Mouse (Mus musculus) 416B (cell line): Measurements from ENCODE around the gene Adamts8.
A peak's percentile ranks its signal among the peaks of the same experiment; 100 is the strongest.

Experiments
- DNase-seq: peaks from one replicate; pipeline ENCODE4 v3.0.0; 2011; ENCODE audit warnings: low read depth

Gene Adamts8

DNA sequence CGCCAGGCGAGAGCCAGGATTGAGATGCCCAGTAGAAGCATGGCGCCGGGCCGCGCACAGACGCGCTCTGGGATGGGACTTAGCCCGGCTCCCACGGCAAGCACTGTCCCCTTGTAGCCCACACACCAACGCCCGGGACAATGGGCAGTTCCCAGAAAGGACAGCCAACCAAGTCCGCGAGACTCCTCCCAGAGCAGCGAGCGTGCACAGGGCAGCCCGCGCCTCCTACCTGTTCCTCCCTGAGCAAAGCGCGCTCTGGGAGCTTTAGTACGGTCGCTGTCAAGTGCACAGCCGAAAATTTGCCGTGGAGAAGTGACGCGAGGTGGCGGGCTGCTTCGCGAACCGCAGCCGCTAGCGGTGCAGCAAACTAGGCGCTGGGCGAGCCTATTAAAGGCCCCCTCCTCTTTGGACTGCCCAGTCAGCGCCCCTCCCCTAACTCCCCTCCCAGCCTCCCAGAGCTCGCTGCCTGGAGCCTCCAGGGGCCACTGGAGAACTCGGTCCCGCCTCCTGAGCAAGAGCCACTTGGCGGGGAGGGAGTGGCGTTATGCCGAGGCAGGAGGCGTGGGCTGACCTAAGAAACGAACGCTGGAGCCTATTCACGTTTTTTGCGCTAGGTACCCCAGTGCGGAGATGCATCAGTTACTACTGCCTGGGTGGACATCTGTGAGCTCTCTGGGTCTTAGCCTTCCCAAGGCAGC lies 20.0 kb upstream of the Adamts8 start, which contains the start of gene Adamts15:
Adamts15 (minus strand) TSS at position 256 of the 698 bp plus-strand sequence.
- DNase-seq: no peak

DNA sequence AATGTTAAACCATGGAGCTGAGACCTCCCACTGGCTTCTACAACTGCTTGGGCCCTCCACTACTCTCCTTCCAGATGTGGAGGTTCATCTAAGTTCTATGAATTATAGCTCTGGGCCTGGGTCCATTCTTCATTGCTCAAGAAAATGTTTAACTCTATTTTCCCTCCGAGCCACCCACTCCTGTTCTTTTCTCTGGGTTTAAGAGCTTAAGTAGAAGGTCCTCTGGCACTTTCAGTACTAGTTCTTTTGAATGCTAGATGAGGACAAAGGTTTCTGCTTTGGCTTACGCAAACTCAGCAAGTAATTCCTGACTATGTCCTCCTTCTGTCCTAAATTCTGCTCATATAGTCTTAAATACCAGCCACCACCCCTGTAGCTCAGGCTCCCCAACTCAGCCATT lies 13.6 kb upstream of the Adamts8 start:
- DNase-seq: no peak

DNA sequence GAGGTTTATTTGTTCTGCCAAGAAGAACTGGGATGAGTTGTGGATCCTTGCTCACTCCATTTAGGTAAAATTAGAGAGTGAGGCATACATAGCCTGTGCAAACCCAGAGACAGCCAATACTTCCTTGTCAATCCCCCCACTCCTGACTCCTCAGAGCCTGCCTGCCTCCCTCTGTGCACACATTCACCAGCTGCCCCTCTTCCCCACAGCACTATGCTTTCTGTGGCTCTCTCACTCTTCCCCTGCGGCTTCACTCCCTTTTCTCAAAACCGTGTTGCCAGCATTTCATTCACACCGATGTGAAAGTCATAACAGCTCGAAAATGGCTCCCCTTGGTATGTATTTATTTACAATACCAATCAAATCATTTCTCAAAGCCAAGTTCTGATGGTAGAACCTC lies 10.0 kb upstream of the Adamts8 start:
- DNase-seq: no peak

DNA sequence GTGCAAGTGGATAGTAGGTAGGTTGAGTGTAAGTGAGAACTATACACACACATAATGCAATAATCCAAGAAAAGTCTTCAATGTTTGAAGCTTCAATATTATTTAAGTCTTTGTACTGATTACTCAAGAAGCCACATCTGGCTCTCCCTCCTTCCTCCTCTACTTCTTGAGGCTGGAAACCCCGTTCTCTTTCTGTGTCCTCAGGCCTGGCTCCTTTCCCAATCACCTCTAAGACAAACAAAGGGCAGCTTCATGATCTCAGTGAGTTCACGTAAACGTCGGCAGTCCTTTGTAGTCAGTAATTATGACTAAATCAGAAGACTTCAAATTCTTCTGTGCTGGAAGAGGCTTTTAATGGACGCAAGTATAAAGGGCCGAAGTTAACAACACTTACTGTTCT lies 7.5 kb upstream of the Adamts8 start:
- DNase-seq: no peak

DNA sequence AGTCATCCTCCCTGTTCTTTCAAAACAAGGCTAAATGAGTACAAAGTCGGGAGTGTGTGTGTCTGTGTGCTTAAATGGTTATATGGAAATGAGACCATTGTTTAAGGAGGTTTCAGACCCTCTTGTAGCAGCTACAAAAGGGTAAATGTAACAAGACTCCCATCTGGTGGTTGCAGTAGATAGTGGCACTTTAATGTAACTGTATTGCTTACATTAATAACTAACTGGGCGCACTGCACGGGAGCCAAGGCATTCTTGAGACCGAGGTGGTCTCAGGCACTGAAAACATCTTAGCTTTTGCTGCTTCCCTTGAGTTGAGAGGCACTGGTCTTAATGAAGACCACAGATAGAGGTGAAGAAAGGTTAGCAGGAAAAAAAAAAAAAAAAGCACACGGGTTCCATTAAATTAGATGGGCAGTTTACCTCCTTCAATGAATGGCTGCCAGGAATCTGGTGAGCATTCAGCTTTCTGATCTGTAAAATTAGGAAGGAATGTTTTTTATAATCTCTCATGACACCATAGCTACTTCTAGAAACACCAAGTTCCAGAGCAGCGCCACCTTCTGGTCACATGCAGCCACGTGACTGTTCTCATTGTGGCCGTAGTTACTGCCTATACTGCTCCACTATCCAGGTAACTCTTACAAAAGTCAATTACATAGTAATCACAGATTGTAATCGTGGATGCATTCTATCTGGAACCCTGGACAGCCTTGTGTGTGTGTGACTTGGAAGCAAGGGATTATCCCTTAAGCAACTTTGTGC lies 5.5 kb upstream of the Adamts8 start:
- DNase-seq: peak; percentile 55

DNA sequence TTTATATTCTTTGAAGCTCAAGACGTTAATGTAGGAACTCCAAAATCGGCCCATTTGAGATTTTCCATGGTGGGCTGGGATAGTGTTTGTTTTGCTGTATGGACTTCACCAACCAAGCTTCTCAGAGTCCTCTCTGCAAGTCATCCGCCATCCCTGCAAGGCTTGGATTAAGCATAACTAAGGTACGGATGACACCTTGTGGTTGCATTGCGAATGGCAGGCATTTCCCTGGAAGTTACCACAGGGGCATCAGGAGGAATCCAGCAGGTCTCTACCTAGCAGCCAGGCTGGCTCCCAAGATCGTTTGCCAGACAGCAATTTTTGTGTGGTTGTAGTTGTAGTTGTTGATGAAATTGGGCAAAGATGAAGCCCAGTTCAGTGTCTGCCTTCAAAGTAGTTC lies 2.0 kb upstream of the Adamts8 start:
- DNase-seq: peak; percentile 71

DNA sequence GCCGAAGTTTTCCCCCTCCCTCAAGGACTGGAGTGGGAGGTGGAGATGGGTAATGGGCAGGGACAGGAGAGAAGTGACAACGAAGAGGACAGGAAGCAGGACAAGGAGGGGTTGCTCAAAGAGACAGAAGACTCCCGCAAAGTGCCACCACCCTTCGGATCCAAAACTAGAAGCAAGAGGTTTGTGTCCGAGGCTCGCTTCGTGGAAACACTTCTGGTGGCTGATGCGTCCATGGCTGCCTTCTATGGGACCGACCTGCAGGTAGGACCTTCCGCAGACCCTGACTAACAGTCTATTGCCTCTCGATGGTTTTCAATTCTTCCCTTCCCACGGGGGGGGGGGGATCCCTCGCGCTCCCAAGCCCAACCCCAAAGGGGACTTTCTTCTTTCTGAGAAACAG lies 979 bp downstream of the Adamts8 start:
- DNase-seq: no peak

DNA sequence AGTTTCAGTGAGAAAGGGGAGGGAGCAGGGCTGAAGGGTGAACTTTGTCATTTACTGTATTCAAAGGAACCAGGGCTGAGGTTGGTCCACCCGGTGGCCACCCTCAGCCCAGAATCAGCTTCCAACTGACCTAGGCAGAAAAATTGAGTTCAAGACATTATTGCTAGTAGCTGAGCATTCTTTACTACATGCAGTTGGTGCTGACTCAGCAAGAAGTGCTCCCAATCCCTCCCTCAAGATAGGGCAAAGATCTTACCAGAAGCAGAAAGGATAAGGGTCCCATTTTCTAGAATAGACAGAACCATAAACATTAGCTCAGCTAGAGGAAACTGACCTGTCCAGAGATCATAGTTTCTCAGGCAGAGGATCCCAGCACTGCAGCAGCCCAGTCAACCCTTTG lies 1.9 kb downstream of the Adamts8 start:
- DNase-seq: no peak

DNA sequence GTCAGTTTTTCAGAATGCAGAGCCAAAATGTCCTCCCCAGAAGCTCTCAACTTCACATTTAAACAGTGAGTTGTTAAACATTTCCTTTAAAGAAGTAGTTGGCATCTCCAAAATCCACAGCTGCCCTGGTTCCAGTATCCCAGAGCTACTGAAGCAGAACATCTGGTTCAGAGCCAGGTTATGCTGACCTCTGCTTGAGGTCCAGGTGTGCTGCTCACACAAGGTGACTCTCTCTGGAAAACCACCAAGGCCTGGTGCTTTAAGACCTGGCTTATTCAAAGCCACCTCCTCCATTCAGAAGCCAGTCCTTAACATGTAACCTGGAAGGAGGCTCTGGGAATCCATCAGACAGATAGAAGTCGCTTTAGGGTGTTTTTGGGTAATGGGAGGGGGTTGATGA lies 2.9 kb downstream of the Adamts8 start:
- DNase-seq: no peak

DNA sequence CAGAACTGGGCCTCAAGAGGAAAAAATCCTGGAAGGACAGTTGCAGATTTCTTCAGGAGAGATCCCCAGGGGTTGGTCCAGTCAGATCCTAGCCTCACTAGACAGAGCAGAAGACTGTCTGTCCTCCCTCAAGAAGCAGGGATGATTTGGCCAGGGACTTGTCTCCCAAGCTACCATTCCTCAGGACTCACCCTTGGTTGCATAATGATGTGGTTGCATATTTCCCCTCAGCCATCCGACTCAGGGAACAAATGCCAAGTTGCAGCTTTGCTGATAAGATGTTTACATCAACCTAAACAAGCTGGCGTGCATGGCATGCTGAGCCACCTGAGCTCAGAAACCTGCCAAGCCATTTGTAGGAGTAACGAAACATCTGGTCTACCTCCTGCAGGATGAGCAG lies 7.1 kb downstream of the Adamts8 start:
- no peak for DNase-seq

DNA sequence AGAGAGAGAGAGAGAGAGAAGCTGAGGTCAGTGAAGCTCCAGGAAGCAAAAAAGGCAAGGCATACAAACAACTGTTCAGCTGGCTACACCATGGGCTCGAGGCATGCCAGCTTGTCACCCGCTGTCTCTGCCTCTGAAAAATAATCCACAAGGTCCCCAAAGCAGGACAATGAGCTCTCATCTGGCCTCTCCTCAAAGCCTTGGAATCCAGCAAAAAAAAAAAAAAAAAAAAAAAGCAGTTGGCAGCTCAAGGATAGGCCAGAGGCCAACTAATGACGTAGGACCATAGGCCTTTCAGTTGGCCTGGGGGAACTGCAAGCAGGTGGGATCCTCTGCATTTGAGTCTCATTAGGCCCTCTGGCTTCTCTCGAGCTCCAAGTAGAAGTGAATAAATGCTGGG lies 7.6 kb downstream of the Adamts8 start:
- DNase-seq: no peak

DNA sequence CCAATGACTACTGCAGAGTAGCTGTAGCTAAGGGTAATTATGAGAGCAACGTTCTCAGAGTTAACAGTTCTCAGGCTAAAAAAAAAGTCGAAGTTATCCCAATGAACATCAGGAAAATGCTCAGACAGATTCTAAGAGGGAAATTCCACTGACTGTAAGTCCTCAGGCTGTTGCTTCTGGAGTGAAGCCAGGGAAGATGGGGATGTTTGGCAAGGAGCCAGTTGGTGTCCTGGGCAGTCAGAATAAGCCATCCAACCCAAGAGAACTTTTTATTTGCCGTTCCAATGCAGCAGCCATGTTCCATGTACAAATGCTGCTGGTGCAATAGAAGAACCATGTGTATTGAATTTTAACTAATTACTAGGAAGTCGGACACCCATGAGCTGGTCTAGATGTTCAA lies 8.2 kb downstream of the Adamts8 start:
- no peak for DNase-seq

DNA sequence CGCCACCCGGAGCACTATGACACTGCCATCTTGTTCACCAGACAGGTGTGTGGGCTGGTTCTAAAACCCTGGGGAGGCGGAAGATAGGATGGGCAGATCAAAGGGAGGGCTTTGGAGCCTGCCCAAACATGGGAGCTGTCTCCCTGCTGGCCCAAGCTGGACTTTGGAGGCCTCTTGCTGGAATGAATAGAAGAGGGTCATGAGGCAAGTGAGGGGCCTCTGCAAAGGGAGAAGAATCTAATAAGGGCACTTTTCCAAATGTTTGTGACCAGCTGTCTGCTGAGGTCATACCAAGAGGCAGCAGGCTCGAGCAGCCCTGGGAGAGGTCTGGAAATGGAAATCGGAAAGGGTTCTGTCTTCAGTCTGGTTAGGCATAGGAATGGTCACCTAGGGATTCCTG lies 9.1 kb downstream of the Adamts8 start:
- DNase-seq: no peak

DNA sequence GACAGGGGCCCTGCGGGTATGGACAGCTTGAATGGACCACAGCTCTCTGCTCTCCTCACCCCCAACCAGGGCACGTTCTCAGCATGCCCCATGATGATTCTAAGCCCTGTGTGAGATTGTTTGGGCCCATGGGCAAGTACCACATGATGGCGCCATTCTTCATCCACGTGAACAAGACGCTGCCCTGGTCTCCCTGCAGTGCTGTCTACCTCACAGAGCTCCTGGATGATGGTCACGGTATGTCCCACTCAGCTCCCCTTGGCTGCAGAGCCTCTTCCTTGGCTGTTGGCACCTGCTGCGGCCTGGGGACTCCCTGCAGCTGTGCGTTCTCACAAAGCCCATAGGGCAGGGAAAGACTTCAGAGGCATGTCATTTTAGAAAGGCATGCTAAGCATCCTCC lies 10.9 kb downstream of the Adamts8 start:
- peak; percentile 38 for DNase-seq

DNA sequence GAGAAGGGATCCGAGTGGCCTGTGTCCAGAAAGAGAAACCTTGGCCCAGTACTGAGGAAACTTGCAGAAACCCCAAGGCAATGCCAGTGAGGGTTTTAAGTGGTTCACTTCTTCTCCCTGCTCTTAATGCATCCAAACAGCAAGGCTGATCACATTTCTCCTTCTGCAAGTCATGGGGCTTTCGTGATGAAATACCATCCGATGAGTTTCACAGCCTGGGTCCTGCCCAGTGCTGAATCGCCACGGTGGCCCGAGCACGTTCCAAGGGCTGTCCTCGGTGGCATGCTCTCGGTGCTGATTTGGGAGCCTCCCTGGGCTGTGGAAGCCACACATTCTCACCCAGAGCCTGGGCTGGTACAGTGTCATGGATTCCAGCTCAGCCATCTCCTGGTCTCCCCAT lies 12.9 kb downstream of the Adamts8 start:
- DNase-seq: no peak

DNA sequence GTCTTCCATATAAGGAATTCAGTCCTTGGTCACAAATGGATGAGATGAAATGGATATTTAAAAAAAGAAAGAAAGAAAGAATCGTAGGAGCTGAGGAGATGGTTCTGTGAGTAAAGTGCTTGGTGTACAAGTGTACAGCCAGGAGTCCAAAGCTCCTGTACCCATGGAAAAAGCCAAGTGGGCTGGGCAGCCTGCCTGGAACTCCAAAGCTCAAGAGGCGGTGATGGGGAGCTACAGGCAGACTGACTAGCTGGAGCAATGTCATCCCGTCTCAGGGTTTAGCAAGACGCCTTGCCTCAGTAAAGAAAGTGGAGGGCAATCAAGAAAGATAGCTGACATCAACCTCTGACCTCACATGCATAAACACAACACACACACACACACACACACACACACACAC lies 21.4 kb downstream of the Adamts8 start:
- no peak for DNase-seq

DNA sequence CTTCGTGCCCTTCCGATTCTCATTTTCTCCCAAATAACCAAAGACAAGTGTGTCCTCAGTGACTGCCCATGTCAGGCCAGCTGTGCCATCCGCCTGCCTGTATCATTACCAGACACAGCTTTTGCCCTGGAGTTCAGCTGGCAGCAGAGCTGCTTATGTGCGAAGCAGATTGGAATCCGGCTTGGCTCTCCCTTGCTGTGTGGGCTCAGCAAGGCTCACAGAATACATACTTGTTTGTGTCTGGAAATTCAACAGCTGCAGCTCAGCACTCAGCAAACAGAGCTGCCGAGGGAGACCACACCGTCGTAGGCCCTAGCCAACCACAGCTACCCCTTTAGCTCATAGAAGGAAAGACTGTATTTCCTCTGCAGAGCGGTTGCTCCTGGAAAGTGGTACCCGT lies 22.3 kb downstream of the Adamts8 start:
- DNase-seq: no peak

DNA sequence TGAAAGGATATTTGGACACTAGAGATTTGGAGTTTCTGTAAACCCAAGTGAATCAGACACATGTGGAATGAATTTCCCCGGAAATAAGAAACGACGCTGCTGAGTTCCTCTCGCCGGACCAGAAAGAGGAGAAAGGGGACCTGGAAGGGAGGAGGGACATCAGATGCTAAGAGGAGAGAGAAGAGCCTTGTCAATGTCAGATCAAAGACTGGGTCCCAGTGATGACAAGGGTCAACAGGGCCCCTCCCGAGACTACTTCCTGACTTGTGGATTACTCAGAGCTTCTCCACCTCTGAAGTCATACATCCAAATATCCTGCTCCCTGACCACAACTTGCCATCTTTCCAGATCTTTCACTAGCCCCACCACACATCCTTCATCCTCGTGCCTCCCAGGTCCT lies 24.5 kb downstream of the Adamts8 start:
- no peak for DNase-seq

DNA sequence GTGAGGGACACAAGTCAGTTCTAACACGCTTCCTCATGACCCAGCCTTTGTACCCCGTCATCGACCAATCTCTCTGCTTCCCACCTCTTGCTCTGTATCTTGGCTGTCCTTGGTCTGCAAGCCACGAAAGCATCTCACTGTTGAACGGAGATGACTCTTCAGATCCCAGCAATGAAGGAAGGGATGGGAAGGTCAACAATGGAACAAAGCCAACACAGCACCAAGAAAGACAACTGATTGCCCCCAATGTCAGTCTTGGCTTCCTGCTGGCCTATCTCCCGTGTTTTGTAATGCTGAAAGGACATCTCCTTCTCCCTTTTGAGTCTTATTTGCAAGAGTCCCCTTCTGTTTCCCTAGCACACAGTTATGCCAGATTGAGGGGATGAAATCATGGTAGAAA lies 25.8 kb downstream of the Adamts8 start:
- no peak for DNase-seq

DNA sequence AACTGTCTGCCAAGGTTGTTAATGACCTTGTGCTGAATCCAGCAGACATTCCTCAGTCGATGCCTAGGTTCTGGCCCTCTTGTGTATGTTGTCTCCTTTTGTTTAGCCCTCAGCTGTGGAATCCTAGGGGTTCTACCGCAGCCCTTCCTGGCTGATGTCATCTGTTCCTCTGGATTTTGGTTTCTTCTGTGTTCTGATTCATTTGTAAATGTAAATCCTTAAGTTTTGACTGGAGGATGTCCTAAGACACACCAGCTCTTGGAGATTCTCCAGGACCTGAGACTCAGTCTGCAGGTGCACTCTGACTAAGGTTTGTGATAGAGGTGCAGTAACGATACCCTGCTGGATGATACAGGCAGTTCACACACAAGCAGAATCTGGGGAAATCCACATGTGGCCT lies 27.6 kb downstream of the Adamts8 start:
- no peak for DNase-seq

DNA sequence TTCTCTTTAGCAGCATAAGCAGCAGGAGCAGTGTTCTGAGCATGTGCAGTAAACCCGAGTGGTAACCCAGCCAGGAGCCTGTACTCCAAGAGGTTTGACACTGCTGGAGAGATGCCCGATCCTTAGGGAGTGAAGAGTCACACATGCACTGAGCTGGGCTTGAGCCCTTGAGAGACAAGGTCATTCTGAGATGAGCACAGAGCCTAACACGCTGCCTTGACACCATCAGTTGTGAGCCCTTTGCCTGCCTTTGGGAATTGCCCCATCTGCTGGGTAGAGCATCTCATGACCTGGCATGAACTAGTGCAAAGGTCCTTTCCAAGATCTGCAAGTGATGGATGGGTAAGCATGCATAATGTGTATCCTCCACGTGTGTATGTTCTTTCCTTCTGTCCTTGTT lies 29.6 kb downstream of the Adamts8 start:
- no peak for DNase-seq

DNA sequence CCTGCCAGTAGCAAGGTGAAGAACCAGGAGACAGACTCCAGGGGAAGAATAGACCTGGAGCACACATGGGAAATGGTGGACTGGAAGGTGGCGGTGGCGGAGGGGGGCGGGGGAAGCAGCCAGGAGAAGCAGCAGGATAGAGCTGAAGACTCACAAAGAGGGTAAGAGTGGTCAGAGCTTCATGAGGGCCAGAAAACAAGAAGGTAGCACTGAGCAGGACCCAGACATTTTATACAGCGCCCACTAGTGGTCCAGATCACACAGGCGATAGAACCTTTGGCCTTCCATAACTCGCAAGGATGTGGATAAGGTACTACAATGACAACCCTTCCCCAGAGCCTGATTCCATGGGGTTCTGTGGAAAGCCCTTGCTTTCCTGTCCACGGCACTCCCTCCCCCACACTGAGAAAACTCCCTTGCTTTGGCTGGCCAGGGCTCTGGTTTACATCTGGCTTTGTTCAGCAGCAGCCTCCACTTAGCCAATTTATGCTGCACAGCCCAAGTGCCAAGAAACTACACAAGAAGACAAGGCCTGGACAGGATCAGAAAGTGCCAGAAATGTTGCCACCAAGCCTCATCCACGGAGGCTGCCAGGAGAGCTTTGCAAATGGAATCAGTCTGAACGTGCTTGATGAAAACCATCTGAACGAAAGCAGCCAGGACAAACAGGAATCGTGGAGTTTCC lies 34.1 kb downstream of the Adamts8 start:
- DNase-seq: no peak

DNA sequence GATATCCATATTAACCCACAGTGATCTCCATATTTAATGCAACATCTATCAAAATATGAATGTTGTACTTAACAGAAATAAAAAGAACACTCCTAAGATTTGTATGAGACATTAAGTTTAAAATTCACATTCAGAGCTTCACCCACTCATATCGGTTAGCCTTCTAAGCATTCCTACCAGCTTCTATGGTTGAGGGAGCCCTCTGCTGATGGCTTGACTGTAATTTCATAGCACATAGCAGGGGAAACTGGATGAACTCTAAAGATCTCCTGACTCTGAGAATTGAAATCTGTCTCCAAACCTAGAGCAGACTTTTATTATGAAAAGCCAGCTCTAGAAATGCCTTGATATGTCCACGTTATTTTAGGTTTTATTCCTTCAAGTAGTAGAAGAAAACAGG lies 38.1 kb downstream of the Adamts8 start:
- DNase-seq: no peak
